In the genomic region with DNA sequence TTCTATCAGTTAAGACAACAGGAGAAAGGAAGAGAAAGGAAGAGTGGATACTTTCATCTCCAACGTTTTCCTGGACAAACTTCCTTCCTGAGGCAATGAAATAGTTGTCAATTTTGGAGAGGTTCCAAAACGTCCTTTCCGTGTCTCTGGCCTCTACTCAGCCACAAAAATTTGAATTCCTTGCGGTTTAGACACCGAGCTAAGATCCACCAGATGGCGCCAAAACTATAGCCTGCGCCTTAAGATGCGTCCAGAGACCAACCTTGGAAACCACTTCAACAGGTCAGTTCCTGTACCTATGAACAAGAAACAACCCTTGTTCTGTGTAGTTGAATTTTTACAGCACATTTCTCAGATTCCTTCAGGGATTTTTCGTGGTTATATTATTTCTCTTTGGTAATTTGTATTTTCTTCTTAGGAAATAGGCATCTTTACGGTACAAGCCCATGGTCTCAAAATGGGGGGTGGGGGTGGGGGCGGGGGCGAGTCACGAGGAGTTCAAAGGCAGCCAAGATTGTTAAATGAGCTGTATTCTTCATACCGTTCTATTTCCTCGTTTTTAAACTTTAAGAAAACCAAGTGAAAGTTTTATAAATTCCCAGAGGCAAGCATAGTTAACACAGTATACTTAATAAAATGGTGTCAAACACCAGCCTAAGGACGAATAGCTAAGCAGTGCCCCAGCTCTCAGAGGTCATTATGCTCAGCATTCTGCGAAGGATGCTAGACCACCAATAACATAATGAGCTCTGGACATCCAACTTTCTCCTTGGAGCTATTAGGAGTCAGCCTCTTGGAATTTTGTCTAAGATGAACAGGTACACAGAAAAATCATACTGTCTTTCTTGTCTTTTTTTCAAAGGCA, we compare ENCODE assay signal across 8 mouse cellular contexts.
DNase-seq lines count a peak whose midpoint lies in the region; ATAC-seq and TF ChIP-seq lines count a peak whose summit lies in the region.

No protein-coding gene starts in this region.

- H3K79me2 ChIP-seq in liver, adult 2 months (ENCODE audit: control insufficient read depth, insufficient read depth, low read length): no peaks in the 10 kb centered on the region

- peak; percentile 41; the same call in 1 of the 2 replicates for TF ChIP-seq CTCF in liver, adult 2 months (IDR thresholded peaks at IDR 0.05; ENCODE audit: low read depth, low read length)

- no peak overlapping the region for H3K4me3 ChIP-seq in embryonic facial prominence, embryonic 11.5 days (ENCODE audit: low read depth, low read length)
- no peak overlapping the region for H3K4me3 ChIP-seq in heart, embryonic 14.5 days (ENCODE audit: control insufficient read depth in 1 of 2, insufficient read depth in 1 of 2, low read depth in 1 of 2, low read length in 2 of 2)
- no peak overlapping the region for H3K4me3 ChIP-seq in liver, adult 2 months (ENCODE audit: insufficient read depth, low read depth, low read length)
- H3K4me3 ChIP-seq in neural tube, embryonic 15.5 days (replicated peaks): no peak overlapping the region

- WGBS in embryonic facial prominence, embryonic 11.5 days: 35% methylated on average over 17 of the region's 17 CpGs
- 32% methylated on average over 17 of the region's 17 CpGs for WGBS in heart, embryonic 14.5 days
- 32% methylated on average over 17 of the region's 17 CpGs for WGBS in liver, adult 2 months
- WGBS in neural tube, embryonic 15.5 days: 34% methylated on average over 17 of the region's 17 CpGs

- peak; percentile 94 for DNase-seq in 3T3-L1 (ENCODE audit: low read depth, low spot score)
- DNase-seq in adrenal gland, postnatal 10 days: peak; percentile 83
- peak; percentile 91 for DNase-seq in embryonic facial prominence, embryonic 11.5 days (ENCODE audit: low spot score)
- peak; percentile 83 for DNase-seq in kidney, postnatal 10 days
- peak; percentile 42 for DNase-seq in liver, adult 2 months (ENCODE audit: extremely low read depth, low read depth, low spot score)
- DNase-seq in urinary bladder, postnatal 36 days (ENCODE audit: low spot score in 2 of 2): peak; percentile 30 to 63

- no peak overlapping the region for H3K4me2 ChIP-seq in embryonic facial prominence, embryonic 11.5 days (ENCODE audit: low read depth, low read length)
- peak overlapping the region; percentile 28; the same call in 1 of the 2 replicates for H3K4me2 ChIP-seq in heart, embryonic 14.5 days (ENCODE audit: low read length)
- H3K4me2 ChIP-seq in neural tube, embryonic 15.5 days: no peak overlapping the region

- ATAC-seq in embryonic facial prominence, embryonic 11.5 days (replicated peaks; ENCODE audit: insufficient number of reproducible peaks, low FRiP score, low TSS enrichment, low read depth): peak; percentile 75
- no peak for ATAC-seq in heart, embryonic 14.5 days (ENCODE audit: insufficient number of reproducible peaks, insufficient read depth, low FRiP score, low read depth)
- ATAC-seq in neural tube, embryonic 15.5 days (ENCODE audit: low FRiP score): peak; percentile 87

- no peaks in the 10 kb centered on the region for H3K36me3 ChIP-seq in embryonic facial prominence, embryonic 11.5 days (replicated peaks; ENCODE audit: control insufficient read depth, insufficient read depth, low read depth, low read length)
- H3K36me3 ChIP-seq in heart, embryonic 14.5 days (ENCODE audit: control insufficient read depth, insufficient read depth, low read length): no peaks in the 10 kb centered on the region
- H3K36me3 ChIP-seq in liver, adult 2 months (ENCODE audit: control insufficient read depth, insufficient read depth, low read length): no peaks in the 10 kb centered on the region
- H3K36me3 ChIP-seq in neural tube, embryonic 15.5 days: no peaks in the 10 kb centered on the region

- no peaks in the 10 kb centered on the region for H3K4me1 ChIP-seq in embryonic facial prominence, embryonic 11.5 days (ENCODE audit: control insufficient read depth, insufficient read depth, low read length)
- H3K4me1 ChIP-seq in heart, embryonic 14.5 days (ENCODE audit: control insufficient read depth in 2 of 2, insufficient read depth in 2 of 2, low read length in 2 of 2): no peaks in the 10 kb centered on the region
- H3K4me1 ChIP-seq in liver, adult 2 months (ENCODE audit: control insufficient read depth, insufficient read depth, low read length): no peaks in the 10 kb centered on the region
- no peaks in the 10 kb centered on the region for H3K4me1 ChIP-seq in neural tube, embryonic 15.5 days

- no peak for TF ChIP-seq POLR2A in liver, adult 2 months (IDR thresholded peaks at IDR 0.05; ENCODE audit: extremely low read depth, insufficient read depth, low read length)

- H3K9me3 ChIP-seq in embryonic facial prominence, embryonic 11.5 days (replicated peaks; ENCODE audit: control insufficient read depth, low read length): no peaks in the 10 kb centered on the region
- no peaks in the 10 kb centered on the region for H3K9me3 ChIP-seq in heart, embryonic 14.5 days (ENCODE audit: control insufficient read depth, low read length)
- H3K9me3 ChIP-seq in neural tube, embryonic 15.5 days (replicated peaks): no peaks in the 10 kb centered on the region

- no peak overlapping the region for H3K27ac ChIP-seq in embryonic facial prominence, embryonic 11.5 days (replicated peaks; ENCODE audit: low read depth, low read length)
- no peak overlapping the region for H3K27ac ChIP-seq in heart, embryonic 14.5 days (replicated peaks in 1 of 2; ENCODE audit: control insufficient read depth in 1 of 2, insufficient read depth in 1 of 2, low read depth in 2 of 2, low read length in 2 of 2)
- H3K27ac ChIP-seq in liver, adult 2 months (replicated peaks; ENCODE audit: insufficient read depth, low read depth, low read length): no peak overlapping the region
- H3K27ac ChIP-seq in neural tube, embryonic 15.5 days (replicated peaks): no peak overlapping the region

- no peak overlapping the region for H3K9ac ChIP-seq in embryonic facial prominence, embryonic 11.5 days (replicated peaks; ENCODE audit: low read length)
- no peak overlapping the region for H3K9ac ChIP-seq in heart, embryonic 14.5 days (ENCODE audit: low read length)
- H3K9ac ChIP-seq in liver, adult 2 months (ENCODE audit: low read depth, low read length): no peak overlapping the region
- H3K9ac ChIP-seq in neural tube, embryonic 15.5 days (replicated peaks): no peak overlapping the region

- H3K27me3 ChIP-seq in embryonic facial prominence, embryonic 11.5 days (ENCODE audit: control insufficient read depth, insufficient read depth, low read length): no peaks in the 10 kb centered on the region
- H3K27me3 ChIP-seq in heart, embryonic 14.5 days (ENCODE audit: control insufficient read depth, insufficient read depth, low read length): no peaks in the 10 kb centered on the region
- H3K27me3 ChIP-seq in liver, adult 2 months (ENCODE audit: control insufficient read depth, insufficient read depth, low read length): no peaks in the 10 kb centered on the region
- no peaks in the 10 kb centered on the region for H3K27me3 ChIP-seq in neural tube, embryonic 15.5 days (replicated peaks)

Comparison
In these comparisons a context has a peak if more than half of its experiments do, and no peak if none do; other contexts are left out.
1. DNase-seq: peak in every context shown above with its lines; median percentile 94 in 3T3-L1; 91 in embryonic facial prominence, embryonic 11.5 days; 83 in adrenal gland, postnatal 10 days; 83 in kidney, postnatal 10 days; 46 in urinary bladder, postnatal 36 days; 42 in liver, adult 2 months.